Mouse (Mus musculus) liver, embryonic 14.5 days (tissue): Measurements from ENCODE around the gene 2410004P03Rik.

ENCODE experiments used
- CTCF ChIP-seq: IDR thresholded peaks from 2 replicates; pipeline ENCODE4 v1.5.1; 2016; ENCODE audit warnings: antibody characterized with exemption, low read depth, control low read depth
- EP300 ChIP-seq: IDR thresholded peaks from 2 replicates; pipeline ENCODE4 v1.6.1; 2016; ENCODE audit warnings: antibody characterized with exemption, low read depth

DNA sequence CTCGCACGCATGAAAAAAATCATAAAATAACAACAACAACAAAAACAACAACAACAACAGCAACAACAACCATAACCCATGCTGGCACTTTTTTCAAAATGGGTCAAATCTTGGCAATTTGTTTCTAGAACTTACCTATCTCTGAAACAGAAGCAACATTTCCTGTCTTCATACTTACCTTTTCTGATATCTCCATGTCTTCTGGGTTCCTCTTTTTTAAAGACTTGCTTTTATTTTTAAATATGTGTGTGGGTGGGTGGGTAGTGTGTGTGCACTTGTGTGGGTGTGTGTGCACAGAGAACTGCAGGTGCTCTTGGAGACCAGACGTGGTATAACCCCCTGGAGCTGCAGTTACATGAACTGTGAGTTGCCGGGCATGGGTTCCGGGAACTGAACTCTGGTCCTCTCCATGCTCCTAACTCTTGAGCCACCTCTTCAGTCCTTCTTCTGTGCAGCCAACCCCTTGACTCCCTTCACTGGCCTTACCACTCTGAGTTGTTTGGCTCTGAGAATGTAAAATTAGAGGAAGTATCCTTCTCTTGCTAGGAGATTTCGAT is 13.1 kb upstream of the 2410004P03Rik start:
- TF ChIP-seq CTCF (no peak), EP300 (no peak)
